Mouse (Mus musculus): ENCODE data around the gene Nkapl.

Nkapl gene

DNA sequence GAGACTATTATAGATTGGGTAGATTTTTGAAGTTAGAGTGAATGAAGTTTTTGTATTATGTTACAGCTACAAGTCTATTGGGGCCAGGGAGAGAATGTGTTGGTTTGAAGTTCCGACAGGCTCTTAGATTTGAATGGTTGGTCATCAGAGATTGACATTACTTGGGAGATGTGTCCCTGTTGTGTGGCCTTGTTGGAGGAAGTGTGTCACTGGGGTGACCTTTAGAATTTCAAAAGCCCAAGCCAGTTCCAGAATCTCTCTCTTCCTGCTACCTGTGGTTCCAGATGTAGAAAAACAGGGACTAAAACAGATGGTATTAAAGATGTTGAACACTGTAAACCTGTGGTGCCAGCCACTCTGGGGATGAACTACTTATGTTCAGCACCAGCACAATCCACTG, 40.7 kb downstream of the Nkapl start:
- no peak for DNase-seq (ENCODE audit: low read depth)

DNA sequence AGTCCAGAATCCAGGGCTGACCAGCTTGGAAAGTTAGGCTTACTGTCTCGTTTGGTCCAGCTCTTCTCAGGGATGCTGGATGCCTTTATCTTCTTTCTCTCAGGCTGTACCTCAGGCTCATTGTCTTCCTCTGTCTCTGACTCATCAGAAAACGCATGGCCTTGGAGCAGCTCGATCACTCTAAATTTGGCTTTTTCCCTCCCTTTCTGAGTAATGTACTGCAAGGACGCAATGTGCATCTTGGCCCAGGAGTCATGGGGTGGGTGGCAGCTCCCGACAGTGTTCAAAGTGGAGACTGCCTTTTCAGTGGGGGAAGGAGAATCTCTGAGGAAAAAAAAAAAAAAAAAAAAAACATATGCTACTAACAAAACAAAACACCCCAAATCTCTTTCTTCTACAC, 45.0 kb downstream of the Nkapl start:
- peak; percentile 65 for DNase-seq (ENCODE audit: low read depth)

GRCm38 (mm10) chr13:21418865-21419264, 49.4 kb downstream of the Nkapl start:
- DNase-seq (ENCODE audit: low read depth), result no peak

DNA sequence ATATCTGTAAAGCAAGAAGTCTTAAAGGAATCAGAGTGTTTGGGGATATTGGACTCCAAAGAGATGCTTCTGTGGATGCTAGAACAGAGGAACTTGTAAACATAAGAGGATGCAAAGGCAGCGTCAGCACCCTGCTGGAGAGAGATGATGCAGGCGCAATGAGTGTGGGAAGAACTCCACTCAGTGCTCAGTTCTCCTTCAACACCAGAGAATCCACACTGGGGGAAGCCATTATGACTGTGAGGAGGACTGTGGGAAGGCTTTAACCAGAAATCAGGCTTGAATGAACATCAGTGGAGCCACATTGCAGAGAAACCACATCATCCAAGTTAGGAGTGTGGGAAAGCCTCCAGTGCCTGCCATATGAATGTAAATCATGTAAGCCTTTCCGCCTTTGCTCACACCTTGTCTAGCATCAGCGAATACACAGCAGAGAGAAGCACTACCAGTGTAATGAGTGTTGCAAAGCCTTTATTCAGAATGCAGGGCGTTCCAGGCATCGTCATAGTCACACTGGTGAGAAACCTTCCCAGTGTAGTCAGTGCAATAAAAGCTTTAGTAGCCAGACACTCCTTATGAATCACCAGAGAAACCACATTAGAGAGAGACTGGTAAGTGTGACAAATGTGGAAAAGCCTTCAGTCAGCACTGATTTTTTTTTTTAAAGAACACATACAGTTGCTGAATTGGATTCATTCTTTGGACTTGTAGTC, 50.9 kb downstream of the Nkapl start:
- DNase-seq (ENCODE audit: low read depth), result peak; percentile 18

All from 416B (cell line).